Mouse (Mus musculus): ENCODE measurements at regions not wholly inside any gene's neighbourhood (a gene's known extent, or its start where the extent isn't known, plus 50 kb on each side); places are given as distances from the start of the nearest gene placed in this dataset.

GRCm38 (mm10) chr13:31370873-31371272, 185.1 kb upstream of the Foxq1 start:
- TF ChIP-seq POLR2AphosphoS2 (IDR thresholded peaks at IDR 0.05; ENCODE audit: insufficient read length, low read depth) (no peak), TCF3 (IDR thresholded peaks at IDR 0.05; ENCODE audit: insufficient read length, low read depth) (no peak), USF1 (IDR thresholded peaks at IDR 0.05; ENCODE audit: low read depth) (no peak)

Measured in myocyte (in vitro differentiated cells).